Mouse (Mus musculus): ENCODE measurements around the gene A4gnt. TPM values are rescaled to one million over a fixed set of nuclear protein-coding genes. Genes with fewer than 3 reads are reported as not detected.

A4gnt gene
- polyA plus RNA-seq, 1 experiment from 2014 or later: not detected

DNA sequence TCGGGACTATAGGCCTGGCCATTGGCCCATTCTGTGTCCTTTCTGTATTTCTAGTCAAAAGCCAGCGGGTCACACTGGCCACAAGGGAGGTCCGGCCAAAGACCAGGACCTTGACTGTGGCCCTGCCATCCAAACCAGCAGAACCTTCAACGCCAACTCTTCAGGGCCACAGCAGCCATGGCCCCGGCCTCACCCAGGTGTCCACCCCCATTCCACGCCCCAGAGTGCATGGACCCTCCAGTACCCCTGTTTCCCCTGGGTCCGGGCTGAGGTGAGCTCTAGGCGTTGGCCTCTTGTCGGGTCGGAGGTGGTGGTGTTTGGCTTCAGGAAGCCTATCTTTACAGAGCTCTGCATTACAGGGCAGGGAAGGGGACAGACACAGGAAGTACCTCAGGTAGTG lies 50.6 kb downstream of the A4gnt start:
- TF ChIP-seq CTCF (IDR thresholded peaks at IDR 0.05) (no peak), EP300 (IDR thresholded peaks at IDR 0.05) (no peak)
- H3K27me3 ChIP-seq (replicated peaks; ENCODE audit: insufficient read depth, low read length): no peaks in the 10 kb centered on the region

GRCm38 (mm10) chr9:99667596-99667995 lies 55.3 kb downstream of the A4gnt start:
- no peak for DNase-seq (ENCODE audit: low spot score)
- H3K36me3 ChIP-seq (ENCODE audit: insufficient read depth, low read length): no peaks in the 10 kb centered on the region; the same call in 1 of the 2 replicates
- no peak overlapping the region for H3K27ac ChIP-seq (ENCODE audit: low read length)
- no peaks in the 10 kb centered on the region for H3K27me3 ChIP-seq (replicated peaks; ENCODE audit: insufficient read depth, low read length)
- H3K9me3 ChIP-seq (ENCODE audit: low read length): no peaks in the 10 kb centered on the region
- ATAC-seq: no peak
- no peak overlapping the region for H3K4me3 ChIP-seq (ENCODE audit: low read depth, low read length)
- H3K4me2 ChIP-seq (replicated peaks; ENCODE audit: low read depth, low read length): no peak overlapping the region
- no peaks in the 10 kb centered on the region for H3K4me1 ChIP-seq (ENCODE audit: insufficient read depth, low read depth, low read length)
- TF ChIP-seq CTCF (IDR thresholded peaks at IDR 0.05) (no peak), EP300 (IDR thresholded peaks at IDR 0.05) (no peak)
- 66% methylated on average over 8 of the region's 8 CpGs for WGBS
- H3K9ac ChIP-seq (replicated peaks; ENCODE audit: low read depth): no peak overlapping the region

More for the DNA sequence above, 50.6 kb downstream of the A4gnt start:
- Histone ChIP-seq H3K36me3 (ENCODE audit: insufficient read depth, low read length) (no peaks in the 10 kb centered on the region), H3K4me2 (replicated peaks; ENCODE audit: low read depth, low read length) (no peak overlapping the region), H3K9me3 (ENCODE audit: low read length) (no peaks in the 10 kb centered on the region), H3K4me3 (ENCODE audit: low read depth, low read length) (no peak overlapping the region), H3K4me1 (ENCODE audit: insufficient read depth, low read depth, low read length) (no peaks in the 10 kb centered on the region), H3K9ac (replicated peaks; ENCODE audit: low read depth) (no peak overlapping the region), H3K27ac (ENCODE audit: low read length) (no peak overlapping the region)
- ATAC-seq (no peak), DNase-seq (ENCODE audit: low spot score) (no peak)
- 86% methylated on average over 10 of the region's 10 CpGs for WGBS

- ATAC-seq (no peak), DNase-seq (ENCODE audit: low spot score) (peak; percentile 41)
- no peaks in the 10 kb centered on the region for H3K9me3 ChIP-seq (ENCODE audit: low read length)
- H3K9ac ChIP-seq (replicated peaks; ENCODE audit: low read depth): no peak overlapping the region
- no peaks in the 10 kb centered on the region for H3K4me1 ChIP-seq (ENCODE audit: insufficient read depth, low read depth, low read length)
- H3K4me2 ChIP-seq (replicated peaks; ENCODE audit: low read depth, low read length): no peak overlapping the region
- TF ChIP-seq EP300 (IDR thresholded peaks at IDR 0.05): no peak
- peak; percentile 66 for TF ChIP-seq CTCF (IDR thresholded peaks at IDR 0.05)
- no peak overlapping the region for H3K4me3 ChIP-seq (ENCODE audit: low read depth, low read length)
- no peak overlapping the region for H3K27ac ChIP-seq (ENCODE audit: low read length)
- H3K27me3 ChIP-seq (replicated peaks; ENCODE audit: insufficient read depth, low read length): no peaks in the 10 kb centered on the region
- no peaks in the 10 kb centered on the region; the same call in 1 of the 2 replicates for H3K36me3 ChIP-seq (ENCODE audit: insufficient read depth, low read length)
- WGBS: 30% methylated on average over 2 of the region's 2 CpGs
These were observed 59.3 kb downstream of the A4gnt start for GRCm38 (mm10) chr9:99671603-99672002.

Other genes starting within 250 kb of the A4gnt start
- 13.9 and 22.4 TPM in 2 replicates for gene Mras, start 175.1 kb upstream of the A4gnt start, polyA plus RNA-seq (2015; fragmentation: Nextera tagmentation; extraction: Ambion mirVana)
- 17.1 and 19.2 TPM in 2 replicates for gene Nme9, start 161.0 kb upstream of the A4gnt start, polyA plus RNA-seq (2015; fragmentation: Nextera tagmentation; extraction: Ambion mirVana)
- gene Armc8, start 43.6 kb upstream of the A4gnt start, polyA plus RNA-seq (2015; fragmentation: Nextera tagmentation; extraction: Ambion mirVana): 13.7 and 15.8 TPM in 2 replicates
- gene Dbr1, start 36.7 kb upstream of the A4gnt start, polyA plus RNA-seq (2015; fragmentation: Nextera tagmentation; extraction: Ambion mirVana): 14.1 and 15.8 TPM in 2 replicates
- 15.4 and 17.1 TPM in 2 replicates for gene Dzip1l, start 17.0 kb downstream of the A4gnt start, polyA plus RNA-seq (2015; fragmentation: Nextera tagmentation; extraction: Ambion mirVana)
- 963 and 1,066 TPM in 2 replicates for gene Cldn18, start 104.8 kb downstream of the A4gnt start, polyA plus RNA-seq (2015; fragmentation: Nextera tagmentation; extraction: Ambion mirVana)